ENCODE assay signal across 11 mouse cellular contexts in genomic region chr5:27873240-27874082, GRCm38 (mm10). TPM values are rescaled to one million over a fixed set of nuclear protein-coding genes. Genes with fewer than 3 reads are reported as not detected.
A peak's percentile ranks its signal among the peaks of the same experiment; 100 is the strongest.
DNase-seq lines count a peak whose midpoint lies in the region; ATAC-seq lines count a peak whose summit lies in the region.
"Had no signal": no experiment of that assay in that cellular context is flagged by ENCODE, and none has a peak within 500 bp of the region (broad histone marks: within the 10 kb centered on the region; RNA-seq: fewer than 3 reads in every experiment).

No protein-coding gene starts in this region.

- H3K27ac ChIP-seq in embryonic facial prominence, embryonic 14.5 days (replicated peaks; ENCODE audit: low read depth, low read length), result no peak overlapping the region
- no peak overlapping the region for H3K27ac ChIP-seq in embryonic facial prominence, embryonic 10.5 days (replicated peaks)
- H3K27ac ChIP-seq in hindbrain, embryonic 10.5 days, result peak overlapping the region; percentile 56; the same call in 1 of the 2 replicates
- H3K27ac ChIP-seq: embryonic facial prominence, embryonic 13.5 days had no signal

- no peaks in the 10 kb centered on the region for H3K27me3 ChIP-seq in embryonic facial prominence, embryonic 14.5 days (replicated peaks; ENCODE audit: control insufficient read depth, insufficient read depth, low read length)
- no peaks in the 10 kb centered on the region for H3K27me3 ChIP-seq in embryonic facial prominence, embryonic 10.5 days (replicated peaks; ENCODE audit: low read depth, poor library complexity, severe bottlenecking)
- H3K27me3 ChIP-seq in hindbrain, embryonic 10.5 days (ENCODE audit: insufficient read depth, poor library complexity, severe bottlenecking), result no peaks in the 10 kb centered on the region
- H3K27me3 ChIP-seq: embryonic facial prominence, embryonic 13.5 days had no signal

- 45% methylated on average over 8 of the region's 8 CpGs for WGBS in embryonic facial prominence, embryonic 14.5 days
- WGBS in embryonic facial prominence, embryonic 10.5 days, result 71% methylated on average over 8 of the region's 8 CpGs
- WGBS in hindbrain, embryonic 10.5 days, result 48% methylated on average over 8 of the region's 8 CpGs

- DNase-seq in embryonic facial prominence, embryonic 14.5 days (ENCODE audit: low spot score), result peak; percentile 28
- no peak for DNase-seq in embryonic facial prominence, embryonic 10.5 days (ENCODE audit: low spot score)
- peak; percentile 35 for DNase-seq in hindbrain, embryonic 10.5 days (ENCODE audit: low spot score)
- DNase-seq in left cerebral cortex, adult 8-10 months (ENCODE audit: low spot score in 2 of 2), result peak; percentile 6 to 44
- DNase-seq in right cerebral cortex, postnatal 10 days (ENCODE audit: low spot score in 2 of 2), result peak; percentile 30 to 66
- DNase-seq in adrenal gland, postnatal 14 days, result no peak
- no peak for DNase-seq in lung, postnatal 36 days
- no peak for DNase-seq in thymus, postnatal 14 days
- DNase-seq: lung, adult 18-20 months had no signal

- no peaks in the 10 kb centered on the region for H3K36me3 ChIP-seq in embryonic facial prominence, embryonic 14.5 days (ENCODE audit: control insufficient read depth, insufficient read depth, low read length)
- H3K36me3 ChIP-seq in embryonic facial prominence, embryonic 10.5 days (replicated peaks), result no peaks in the 10 kb centered on the region
- no peaks in the 10 kb centered on the region for H3K36me3 ChIP-seq in hindbrain, embryonic 10.5 days
- H3K36me3 ChIP-seq: embryonic facial prominence, embryonic 13.5 days had no signal

- H3K4me2 ChIP-seq in embryonic facial prominence, embryonic 14.5 days (ENCODE audit: low read depth, low read length), result no peak overlapping the region
- H3K4me2 ChIP-seq: embryonic facial prominence, embryonic 13.5 days had no signal

- no peak overlapping the region for H3K9ac ChIP-seq in embryonic facial prominence, embryonic 14.5 days (ENCODE audit: low read depth, low read length)
- H3K9ac ChIP-seq: embryonic facial prominence, embryonic 13.5 days had no signal

- no peaks in the 10 kb centered on the region for H3K9me3 ChIP-seq in embryonic facial prominence, embryonic 14.5 days (ENCODE audit: control insufficient read depth, low read length)
- H3K9me3 ChIP-seq in embryonic facial prominence, embryonic 10.5 days, result no peaks in the 10 kb centered on the region
- H3K9me3 ChIP-seq in hindbrain, embryonic 10.5 days, result no peaks in the 10 kb centered on the region
- H3K9me3 ChIP-seq: embryonic facial prominence, embryonic 13.5 days had no signal

- H3K4me3 ChIP-seq in embryonic facial prominence, embryonic 14.5 days (ENCODE audit: low read depth, low read length), result no peak overlapping the region
- no peak overlapping the region for H3K4me3 ChIP-seq in embryonic facial prominence, embryonic 10.5 days
- H3K4me3 ChIP-seq in hindbrain, embryonic 10.5 days, result no peak overlapping the region
- H3K4me3 ChIP-seq: embryonic facial prominence, embryonic 13.5 days had no signal

- peaks cover 3% of the 10 kb centered on the region; the same call in 1 of the 2 replicates for H3K4me1 ChIP-seq in embryonic facial prominence, embryonic 14.5 days (ENCODE audit: control insufficient read depth, insufficient read depth, low read length)
- peaks cover 9% of the 10 kb centered on the region for H3K4me1 ChIP-seq in embryonic facial prominence, embryonic 10.5 days
- H3K4me1 ChIP-seq in hindbrain, embryonic 10.5 days (replicated peaks), result peaks cover 23% of the 10 kb centered on the region

- peak; percentile 60; the same call in 1 of the 2 replicates for ATAC-seq in embryonic facial prominence, embryonic 14.5 days (ENCODE audit: low read depth)

RNA-seq across cellular contexts. Expression of gene Htr5a, which starts 31.5 kb away (rescaled TPM):
- polyA plus RNA-seq in embryonic facial prominence, embryonic 14.5 days (2014; fragmentation: Nextera tagmentation; extraction: Ambion mirVana), result 0.07 TPM in 1 of 2 replicates, not detected in the other
- polyA plus RNA-seq in embryonic facial prominence, embryonic 10.5 days (2016; fragmentation: Nextera tagmentation; extraction: Ambion mirVana), result not detected in 2 replicates
- polyA plus RNA-seq in hindbrain, embryonic 10.5 days (2016; fragmentation: Nextera tagmentation; extraction: Ambion mirVana), result 0.07 TPM in 1 of 2 replicates, not detected in the other
- total RNA-seq in left cerebral cortex, adult 8-10 months (2022), result 10 to 100 TPM; 11.2 to 12.9 (median 12.4) TPM
- total RNA-seq in adrenal gland, postnatal 14 days (2021), result not detected in 2 replicates
- total RNA-seq: hematopoietic stem cell, adult 5-6 weeks had no signal
- polyA plus RNA-seq: embryonic facial prominence, embryonic 13.5 days had no signal

Comparison
In these comparisons a context has a peak if more than half of its experiments do, and no peak if none do; other contexts are left out.
1. DNase-seq: peak in embryonic facial prominence, embryonic 14.5 days (single experiment), hindbrain, embryonic 10.5 days (single experiment), left cerebral cortex, adult 8-10 months (2 of 2) and right cerebral cortex, postnatal 10 days (2 of 2); none in embryonic facial prominence, embryonic 10.5 days (single experiment), adrenal gland, postnatal 14 days (single experiment), lung, postnatal 36 days (single experiment) and thymus, postnatal 14 days (single experiment).